Mouse (Mus musculus): ENCODE data around the gene Dcun1d4. TPM values are rescaled to one million over a fixed set of nuclear protein-coding genes. Genes with fewer than 3 reads are reported as not detected.

Dcun1d4 gene
- polyA plus RNA-seq, 1 experiment: not detected

DNA sequence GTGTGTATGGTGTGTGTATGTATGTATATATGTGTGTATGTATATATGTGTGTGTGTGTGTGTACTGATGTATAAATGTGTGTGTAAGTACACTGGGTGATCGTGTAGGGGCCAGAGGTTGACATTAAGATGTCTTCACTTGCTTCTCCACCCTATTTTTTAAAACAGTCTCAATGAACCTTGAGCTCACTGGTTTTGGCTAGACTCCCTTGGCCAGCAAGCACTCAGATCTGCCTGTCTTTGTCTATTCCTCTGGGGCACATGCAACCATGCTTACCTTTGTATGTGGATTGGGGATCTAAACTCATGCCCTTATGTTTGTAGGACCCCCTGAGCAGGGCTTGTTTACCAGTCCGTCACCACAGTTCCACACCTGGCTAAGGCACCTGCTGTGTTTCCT is 33.4 kb downstream of the Dcun1d4 start:
- H3K9me3 ChIP-seq (ENCODE audit: control insufficient read depth, low read length): no peaks in the 10 kb centered on the region
- peaks cover 9% of the 10 kb centered on the region for H3K36me3 ChIP-seq (ENCODE audit: control insufficient read depth)
- no peak overlapping the region for H3K4me3 ChIP-seq (replicated peaks)
- no peaks in the 10 kb centered on the region; the same call in 1 of the 2 replicates for H3K4me1 ChIP-seq (ENCODE audit: control insufficient read depth)
- H3K27me3 ChIP-seq (ENCODE audit: control insufficient read depth): no peaks in the 10 kb centered on the region
- no peak for TF ChIP-seq GATA1 (IDR thresholded peaks at IDR 0.05; ENCODE audit: low read length)
- TF ChIP-seq TAL1 (IDR thresholded peaks at IDR 0.05; ENCODE audit: low read length): no peak

DNA sequence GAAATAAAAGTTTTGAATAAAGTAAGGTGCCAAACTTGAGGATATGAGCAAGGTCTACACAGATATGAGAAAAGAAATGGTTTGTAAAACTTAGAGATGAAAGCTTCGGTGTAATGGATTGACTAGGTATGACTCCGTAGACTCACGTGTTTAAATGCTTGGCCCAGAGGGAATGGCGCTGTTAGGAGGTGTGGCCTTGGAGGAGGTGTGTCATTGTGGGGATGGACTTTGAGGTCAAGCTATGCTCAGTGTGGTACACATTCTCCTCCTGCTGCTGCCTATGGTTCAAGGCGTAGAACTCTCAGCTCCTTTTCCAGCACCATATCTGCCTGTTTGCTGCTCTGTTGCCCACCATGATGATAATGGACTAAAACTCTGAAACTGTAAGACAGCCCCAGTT is 36.5 kb downstream of the Dcun1d4 start:
- Histone ChIP-seq H3K9me3 (ENCODE audit: control insufficient read depth, low read length) (no peaks in the 10 kb centered on the region), H3K4me1 (ENCODE audit: control insufficient read depth) (no peaks in the 10 kb centered on the region; the same call in 1 of the 2 replicates), H3K36me3 (ENCODE audit: control insufficient read depth) (peaks cover 6% of the 10 kb centered on the region), H3K27me3 (ENCODE audit: control insufficient read depth) (no peaks in the 10 kb centered on the region), H3K4me3 (replicated peaks) (no peak overlapping the region)
- TF ChIP-seq GATA1 (IDR thresholded peaks at IDR 0.05; ENCODE audit: low read length) (no peak), TAL1 (IDR thresholded peaks at IDR 0.05; ENCODE audit: low read length) (no peak)

DNA sequence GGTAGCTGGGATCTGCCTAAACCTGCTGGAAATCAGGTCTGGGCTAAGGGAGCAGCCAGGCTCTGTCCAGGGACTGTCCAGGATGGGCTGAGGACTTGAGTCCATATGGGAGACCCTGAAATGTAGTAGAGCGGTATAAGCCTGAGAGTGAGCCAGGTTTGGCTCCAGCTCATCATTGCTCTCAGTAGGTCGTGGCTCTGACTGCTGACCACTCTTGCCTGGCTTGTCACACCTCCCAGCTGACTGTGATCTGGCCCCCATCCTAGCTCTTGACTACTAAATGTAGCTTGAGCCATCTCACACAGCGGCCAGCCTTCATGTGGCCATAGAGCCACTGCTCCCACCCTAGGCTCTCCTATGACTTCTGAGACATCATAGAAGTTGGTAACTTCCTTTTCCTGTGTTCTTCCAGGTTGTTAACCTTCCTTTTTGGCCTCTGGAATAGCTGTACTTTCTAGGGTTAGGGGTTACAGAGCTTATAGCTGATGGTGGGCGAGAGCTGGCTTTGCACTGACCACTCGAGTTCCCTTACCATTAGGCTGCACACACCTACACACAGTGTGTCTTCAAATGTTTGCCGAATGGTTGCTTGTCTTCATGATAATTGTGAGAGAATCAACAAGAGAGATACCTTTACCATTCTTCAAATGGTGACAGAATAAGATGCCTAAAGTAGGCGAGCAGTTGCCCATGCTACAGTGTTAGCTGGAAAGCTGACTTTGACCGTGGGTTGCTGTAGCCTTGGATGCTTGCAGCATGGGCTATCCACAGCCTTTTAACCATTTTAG is 37.8 kb downstream of the Dcun1d4 start:
- no peak overlapping the region for H3K4me3 ChIP-seq (replicated peaks)
- TF ChIP-seq TAL1 (IDR thresholded peaks at IDR 0.05; ENCODE audit: low read length) (no peak), GATA1 (IDR thresholded peaks at IDR 0.05; ENCODE audit: low read length) (no peak)
- peaks cover 6% of the 10 kb centered on the region for H3K36me3 ChIP-seq (ENCODE audit: control insufficient read depth)
- H3K9me3 ChIP-seq (ENCODE audit: control insufficient read depth, low read length): no peaks in the 10 kb centered on the region
- no peaks in the 10 kb centered on the region for H3K27me3 ChIP-seq (ENCODE audit: control insufficient read depth)
- H3K4me1 ChIP-seq (ENCODE audit: control insufficient read depth): peaks cover 6% of the 10 kb centered on the region

DNA sequence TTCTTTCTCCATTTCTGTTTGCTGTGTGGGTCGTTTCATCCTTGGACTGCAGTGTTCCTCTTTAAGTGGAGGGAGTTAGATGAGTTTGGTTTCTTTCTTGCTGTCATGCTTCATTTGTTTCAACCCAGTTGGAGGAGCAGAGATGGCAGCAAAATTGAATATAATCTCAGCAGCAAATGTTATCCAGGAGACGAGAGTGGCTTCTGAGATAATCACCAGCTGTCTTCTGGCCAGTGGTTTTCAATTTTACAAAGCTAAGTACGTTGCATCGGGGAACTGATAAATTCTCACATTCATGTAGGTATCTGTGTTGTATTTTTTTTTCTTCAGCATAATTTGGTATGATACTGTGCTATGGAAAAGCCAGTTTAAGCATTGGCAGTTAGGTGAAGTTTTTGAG is 40.0 kb downstream of the Dcun1d4 start:
- Histone ChIP-seq H3K4me3 (replicated peaks) (no peak overlapping the region), H3K4me1 (ENCODE audit: control insufficient read depth) (peaks cover 16% of the 10 kb centered on the region), H3K9me3 (ENCODE audit: control insufficient read depth, low read length) (no peaks in the 10 kb centered on the region), H3K36me3 (ENCODE audit: control insufficient read depth) (peaks cover 4% of the 10 kb centered on the region), H3K27me3 (ENCODE audit: control insufficient read depth) (no peaks in the 10 kb centered on the region)
- TF ChIP-seq TAL1 (IDR thresholded peaks at IDR 0.05; ENCODE audit: low read length) (no peak), GATA1 (IDR thresholded peaks at IDR 0.05; ENCODE audit: low read length) (no peak)

- H3K9me3 ChIP-seq (ENCODE audit: control insufficient read depth, low read length): no peaks in the 10 kb centered on the region
- H3K36me3 ChIP-seq (ENCODE audit: control insufficient read depth): peaks cover 5% of the 10 kb centered on the region
- H3K27me3 ChIP-seq (ENCODE audit: control insufficient read depth): no peaks in the 10 kb centered on the region
- H3K4me3 ChIP-seq (replicated peaks): no peak overlapping the region
- TF ChIP-seq TAL1 (IDR thresholded peaks at IDR 0.05; ENCODE audit: low read length) (no peak), GATA1 (IDR thresholded peaks at IDR 0.05; ENCODE audit: low read length) (no peak)
- peaks cover 16% of the 10 kb centered on the region for H3K4me1 ChIP-seq (ENCODE audit: control insufficient read depth)
Measured at GRCm38 (mm10) chr5:73523227-73523626, 42.4 kb downstream of the Dcun1d4 start.

DNA sequence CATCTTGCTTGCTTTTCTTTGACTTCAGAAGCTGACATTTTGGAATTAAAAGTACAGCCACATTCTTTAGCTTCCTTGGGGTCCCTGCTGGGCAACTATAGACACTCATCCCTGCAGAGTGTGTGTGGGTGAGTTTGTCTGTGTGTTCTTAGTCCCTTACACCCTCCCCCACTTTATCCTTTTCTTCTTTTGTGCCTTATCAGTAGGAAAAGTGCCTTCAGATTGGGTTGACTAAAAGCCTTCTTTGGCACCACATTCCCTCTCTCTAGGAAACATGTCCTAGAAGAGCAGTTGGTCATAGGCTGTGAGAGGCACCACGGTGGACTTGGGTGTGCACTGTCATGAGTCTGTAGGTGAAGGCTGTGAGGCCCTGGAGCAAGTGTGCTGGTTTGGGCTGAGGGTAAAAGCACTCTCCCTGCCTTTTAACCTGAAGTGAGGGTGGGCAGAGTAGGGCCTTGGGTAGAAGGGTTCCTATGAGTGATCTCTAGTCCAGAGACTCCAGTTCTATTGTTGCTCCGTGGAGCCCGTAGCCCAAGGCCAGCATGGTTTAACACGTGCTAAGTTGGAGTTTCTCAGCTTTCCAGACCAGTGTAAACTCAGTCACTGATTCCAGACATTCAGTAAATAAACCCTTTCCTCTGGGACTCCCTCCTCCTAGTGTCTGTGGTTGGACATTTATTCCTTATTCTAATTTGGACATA is 43.6 kb downstream of the Dcun1d4 start:
- H3K4me1 ChIP-seq (ENCODE audit: control insufficient read depth): peaks cover 16% of the 10 kb centered on the region
- H3K4me3 ChIP-seq (replicated peaks): no peak overlapping the region
- peaks cover 5% of the 10 kb centered on the region for H3K36me3 ChIP-seq (ENCODE audit: control insufficient read depth)
- TF ChIP-seq GATA1 (IDR thresholded peaks at IDR 0.05; ENCODE audit: low read length) (no peak), TAL1 (IDR thresholded peaks at IDR 0.05; ENCODE audit: low read length) (no peak)
- no peaks in the 10 kb centered on the region for H3K9me3 ChIP-seq (ENCODE audit: control insufficient read depth, low read length)
- H3K27me3 ChIP-seq (ENCODE audit: control insufficient read depth): no peaks in the 10 kb centered on the region

- H3K4me3 ChIP-seq (replicated peaks): no peak overlapping the region
- TF ChIP-seq TAL1 (IDR thresholded peaks at IDR 0.05; ENCODE audit: low read length) (no peak), GATA1 (IDR thresholded peaks at IDR 0.05; ENCODE audit: low read length) (no peak)
- no peaks in the 10 kb centered on the region for H3K9me3 ChIP-seq (ENCODE audit: control insufficient read depth, low read length)
- peaks cover 6% of the 10 kb centered on the region for H3K36me3 ChIP-seq (ENCODE audit: control insufficient read depth)
- no peaks in the 10 kb centered on the region for H3K4me1 ChIP-seq (ENCODE audit: control insufficient read depth)
- no peaks in the 10 kb centered on the region for H3K27me3 ChIP-seq (ENCODE audit: control insufficient read depth)
Measured at GRCm38 (mm10) chr5:73532222-73532621, 51.4 kb downstream of the Dcun1d4 start.

DNA sequence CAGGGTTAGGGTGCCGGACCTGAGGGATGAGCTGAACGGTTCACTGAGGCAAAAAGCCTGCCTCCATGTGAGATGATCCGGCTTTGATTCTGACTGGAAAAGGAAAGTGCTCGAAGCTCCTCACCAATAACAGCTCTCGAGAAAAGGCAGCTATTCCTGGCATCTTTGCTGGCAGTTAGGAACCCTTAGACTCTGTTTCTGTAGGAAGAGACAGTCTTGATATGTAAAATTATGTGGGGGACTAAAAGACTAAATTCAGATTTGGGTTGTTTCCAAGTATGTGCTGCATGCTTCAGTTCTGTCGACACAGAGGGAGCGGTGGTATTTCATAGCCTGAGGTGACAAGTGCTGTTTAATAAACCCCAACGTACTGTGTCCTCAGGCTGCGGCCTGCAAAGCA is 52.1 kb downstream of the Dcun1d4 start:
- Histone ChIP-seq H3K36me3 (ENCODE audit: control insufficient read depth) (peaks cover 6% of the 10 kb centered on the region), H3K27me3 (ENCODE audit: control insufficient read depth) (no peaks in the 10 kb centered on the region), H3K4me3 (replicated peaks) (no peak overlapping the region), H3K4me1 (ENCODE audit: control insufficient read depth) (no peaks in the 10 kb centered on the region), H3K9me3 (ENCODE audit: control insufficient read depth, low read length) (no peaks in the 10 kb centered on the region)
- TF ChIP-seq TAL1 (IDR thresholded peaks at IDR 0.05; ENCODE audit: low read length) (no peak), GATA1 (IDR thresholded peaks at IDR 0.05; ENCODE audit: low read length) (no peak)

DNA sequence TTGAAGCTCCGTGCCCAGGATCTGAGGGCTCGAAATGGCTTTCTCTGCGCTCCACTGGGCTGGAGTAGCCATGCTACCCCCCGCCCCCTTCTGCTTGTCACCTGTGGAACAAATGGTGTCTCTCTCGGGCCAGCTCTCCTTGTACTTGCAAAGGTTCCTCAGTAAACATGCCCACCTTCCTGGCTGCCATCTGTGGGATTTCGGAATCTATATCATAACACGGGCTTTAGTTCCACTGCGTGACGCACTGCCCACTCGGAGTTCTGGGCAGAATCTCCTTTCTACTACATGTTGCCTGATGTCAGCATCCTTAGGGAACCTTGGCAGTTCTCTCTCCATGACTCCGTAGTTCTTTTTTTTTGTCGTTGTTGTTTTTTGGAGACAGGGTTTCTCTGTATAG is 56.9 kb downstream of the Dcun1d4 start:
- Histone ChIP-seq H3K36me3 (ENCODE audit: control insufficient read depth) (peaks cover 2% of the 10 kb centered on the region), H3K4me1 (ENCODE audit: control insufficient read depth) (no peaks in the 10 kb centered on the region), H3K4me3 (replicated peaks) (no peak overlapping the region), H3K9me3 (ENCODE audit: control insufficient read depth, low read length) (no peaks in the 10 kb centered on the region), H3K27me3 (ENCODE audit: control insufficient read depth) (no peaks in the 10 kb centered on the region)
- no peak for TF ChIP-seq GATA1 (IDR thresholded peaks at IDR 0.05; ENCODE audit: low read length)
- no peak for TF ChIP-seq TAL1 (IDR thresholded peaks at IDR 0.05; ENCODE audit: low read length)

Data from erythroblast, embryonic 14.5 days (primary cell).